Mouse (Mus musculus) hindbrain, embryonic 16.5 days (tissue): ENCODE results near the gene Plpp7. TPM values are rescaled to one million over a fixed set of nuclear protein-coding genes. Genes with fewer than 3 reads are reported as not detected.

Experiments
- ATAC-seq: fragments of 200-750 bp; cut with Nextera tagmentation; 2 replicates; pipeline ENCODE4 v1.8.0; 2017; ENCODE audit warnings: moderate TSS enrichment, moderate library complexity
- H3K27ac ChIP-seq: fragments of 300-500 bp; sonication (generic); 2 replicates; pipeline ENCODE4 v1.5.1; 2014; ENCODE audit warnings: low read depth, mild to moderate bottlenecking, control low read depth, low read length, moderate library complexity
- H3K27me3 ChIP-seq: fragments of 300-500 bp; sonication (generic); replicated peaks from 2 replicates; pipeline ENCODE4 v1.6.1; 2014; ENCODE audit warnings: low read length; ENCODE audit not compliant: control insufficient read depth, insufficient read depth
- H3K36me3 ChIP-seq: fragments of 300-500 bp; sonication (generic); 2 replicates; pipeline ENCODE4 v1.6.1; 2014; ENCODE audit warnings: mild to moderate bottlenecking, low read length, moderate library complexity, mixed read lengths; ENCODE audit not compliant: control insufficient read depth, insufficient read depth
- H3K4me1 ChIP-seq: fragments of 300-500 bp; sonication (generic); 2 replicates; pipeline ENCODE4 v1.6.1; 2014; ENCODE audit warnings: low read depth, low read length; ENCODE audit not compliant: control insufficient read depth, insufficient read depth
- H3K4me2 ChIP-seq: fragments of 300-500 bp; sonication (generic); 2 replicates; pipeline ENCODE4 v1.6.1; 2014; ENCODE audit warnings: mild to moderate bottlenecking, low read length, control low read depth, moderate library complexity
- H3K4me3 ChIP-seq: fragments of 300-500 bp; sonication (generic); 2 replicates; pipeline ENCODE4 v1.5.1; 2014; ENCODE audit warnings: mild to moderate bottlenecking, low read length, control low read depth, moderate library complexity
- H3K9ac ChIP-seq: fragments of 300-500 bp; sonication (generic); 2 replicates; pipeline ENCODE4 v1.6.1; 2014; ENCODE audit warnings: low read depth, mild to moderate bottlenecking, control low read depth, low read length, moderate library complexity
- H3K9me3 ChIP-seq: fragments of 300-500 bp; sonication (generic); 2 replicates; pipeline ENCODE4 v1.6.1; 2014; ENCODE audit warnings: mild to moderate bottlenecking, low read length, moderate library complexity; ENCODE audit not compliant: control insufficient read depth
- WGBS: fragments of 180-500 bp; shearing (Covaris S2); extraction: QIAGEN DNeasy Blood & Tissue Kit; methylation state at CpG from one replicate; pipeline ENCODE4 v1.1.7; 2014; 5-methylcytosine and 5-hydroxymethylcytosine counted together
- microRNA-seq: library from miRNA; unstranded; fragments of <30 nt; microRNA quantifications from one replicate; pipeline ENCODE4, GENCODE M21; 2017
- polyA plus RNA-seq: library from polyadenylated mRNA; unstranded; fragments of >200 nt; fragmentation: Nextera tagmentation; extraction: Ambion mirVana; gene quantifications from 2 replicates; pipeline ENCODE4 v1.2.1, GENCODE M21; 2015

Plpp7 gene
- polyA plus RNA-seq, 1 experiment from 2014 or later, result 31.1 TPM

DNA sequence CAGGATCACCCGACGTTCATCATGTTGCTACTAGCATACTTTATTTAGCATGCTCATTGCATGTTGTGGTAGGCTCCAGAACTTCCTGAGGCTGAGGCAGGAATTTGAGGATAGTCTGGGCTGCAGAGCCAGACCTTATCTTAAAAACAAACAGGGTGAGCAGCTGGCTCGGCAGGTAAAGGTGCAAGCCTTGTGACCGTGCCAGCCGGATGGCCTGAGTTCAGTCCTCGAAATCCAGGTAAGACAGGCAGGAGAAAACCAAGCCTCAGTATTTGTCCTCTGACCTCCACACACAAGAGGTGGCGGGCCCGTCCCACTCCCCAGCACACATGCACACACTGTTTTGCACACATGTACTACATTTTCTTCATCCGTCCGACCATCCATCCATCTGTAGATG, 61.3 kb downstream of the Plpp7 start:
- no peak overlapping the region for H3K9ac ChIP-seq
- no peak for ATAC-seq

DNA sequence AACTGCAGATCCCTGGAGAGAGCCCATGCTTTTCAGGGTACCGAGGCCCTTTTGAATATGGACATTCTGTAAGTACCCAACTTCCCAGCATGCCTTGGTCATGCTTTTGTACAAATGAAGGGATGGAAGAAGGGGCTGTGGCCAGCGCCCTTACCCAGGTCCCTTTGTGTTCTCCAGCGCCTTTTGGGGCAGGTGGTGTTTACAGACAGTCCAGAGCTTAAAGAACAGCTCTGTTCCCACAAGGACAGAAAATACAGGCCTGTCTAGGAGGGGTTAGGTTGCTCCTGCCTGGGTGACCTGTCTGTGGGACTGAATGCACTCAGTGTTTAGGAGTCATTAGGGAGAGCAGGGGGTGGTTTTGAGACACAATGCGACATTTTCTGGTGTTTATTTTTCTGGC, 62.0 kb downstream of the Plpp7 start:
- no peaks in the 10 kb centered on the region for H3K36me3 ChIP-seq
- peaks cover 72% of the 10 kb centered on the region for H3K4me1 ChIP-seq
- peak overlapping the region; percentile 19; the same call in 1 of the 2 replicates for H3K9ac ChIP-seq
- H3K27me3 ChIP-seq, result no peaks in the 10 kb centered on the region
- no peak overlapping the region for H3K4me2 ChIP-seq
- no peaks in the 10 kb centered on the region for H3K9me3 ChIP-seq
- no peak overlapping the region for H3K4me3 ChIP-seq
- peak overlapping the region; percentile 58 for H3K27ac ChIP-seq
- 13% methylated on average over 4 of the region's 4 CpGs for WGBS
- ATAC-seq, result no peak

More for the DNA sequence above, 61.3 kb downstream of the Plpp7 start:
- H3K9me3 ChIP-seq, result no peaks in the 10 kb centered on the region
- H3K27me3 ChIP-seq, result no peaks in the 10 kb centered on the region
- no peaks in the 10 kb centered on the region for H3K36me3 ChIP-seq
- H3K27ac ChIP-seq, result no peak overlapping the region
- WGBS, result 55% methylated on average over 10 of the region's 10 CpGs
- H3K4me3 ChIP-seq, result no peak overlapping the region
- no peak overlapping the region for H3K4me2 ChIP-seq
- peaks cover 73% of the 10 kb centered on the region for H3K4me1 ChIP-seq

DNA sequence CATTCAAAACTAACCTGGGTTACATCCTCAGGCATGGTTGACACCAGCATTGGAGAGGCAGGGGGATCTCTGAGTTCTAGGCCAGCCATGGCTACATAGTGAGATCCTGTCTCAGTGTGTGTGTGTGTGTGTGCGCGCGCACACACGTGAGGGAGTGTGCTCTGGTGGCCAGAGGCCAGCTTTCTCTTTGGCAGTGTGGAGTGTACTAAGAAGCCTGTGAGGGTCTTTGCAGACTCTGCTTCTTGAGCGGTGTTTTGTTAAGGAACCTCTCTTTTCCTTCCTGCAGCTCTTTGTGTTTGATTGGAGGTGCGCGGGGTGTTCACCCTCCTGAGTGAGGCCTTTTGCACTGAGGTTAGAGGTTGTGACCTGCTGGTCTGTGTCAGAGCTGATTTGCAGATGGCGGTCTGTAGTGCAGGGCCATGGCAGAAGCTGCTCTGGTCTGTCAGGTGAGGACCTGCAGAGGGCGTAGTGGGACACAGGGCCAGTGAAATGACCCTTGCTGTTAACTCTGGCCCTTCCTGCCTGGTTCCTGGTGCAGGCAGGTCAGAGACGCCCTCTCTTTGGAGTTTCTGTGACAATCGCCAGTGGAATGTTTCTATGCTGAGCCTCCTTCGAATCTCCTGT, 63.4 kb downstream of the Plpp7 start:
- WGBS, result 61% methylated on average over 12 of the region's 12 CpGs
- Histone ChIP-seq H3K36me3 (no peaks in the 10 kb centered on the region), H3K27ac (no peak overlapping the region), H3K4me1 (peaks cover 60% of the 10 kb centered on the region), H3K4me2 (no peak overlapping the region), H3K27me3 (no peaks in the 10 kb centered on the region), H3K4me3 (no peak overlapping the region), H3K9me3 (no peaks in the 10 kb centered on the region), H3K9ac (no peak overlapping the region)
- no peak for ATAC-seq

Small RNA genes lying within 50 kb of the gene (microRNA-seq; reads per million reads assigned to microRNA genes)
- 0.62 reads per million for gene Mir7674

Other genes starting within 250 kb of the Plpp7 start
- gene Fibcd1, start 249.5 kb upstream of the Plpp7 start, polyA plus RNA-seq, result 7.1 and 8.6 TPM in 2 replicates
- gene Lamc3, start 208.2 kb upstream of the Plpp7 start, polyA plus RNA-seq, result 3.2 and 5.8 TPM in 2 replicates
- gene Aif1l, start 145.4 kb upstream of the Plpp7 start, polyA plus RNA-seq, result 23.0 and 23.3 TPM in 2 replicates
- 51.7 and 54.7 TPM in 2 replicates for gene Nup214, start 121.1 kb upstream of the Plpp7 start, polyA plus RNA-seq
- gene Fam78a, start 10.7 kb upstream of the Plpp7 start, polyA plus RNA-seq, result 0.50 and 0.69 TPM in 2 replicates
- 49.7 and 66.2 TPM in 2 replicates for gene Prrc2b, start 55.6 kb downstream of the Plpp7 start, polyA plus RNA-seq
- gene Pomt1, start 141.1 kb downstream of the Plpp7 start, polyA plus RNA-seq, result 32.6 and 34.1 TPM in 2 replicates
- 99.1 and 101 TPM in 2 replicates for gene Uck1, start 164.6 kb downstream of the Plpp7 start, polyA plus RNA-seq
- gene Golga2, start 191.9 kb downstream of the Plpp7 start, polyA plus RNA-seq, result 25.5 and 30.1 TPM in 2 replicates
- gene Swi5, start 192.5 kb downstream of the Plpp7 start, polyA plus RNA-seq, result 378 and 447 TPM in 2 replicates